Mouse (Mus musculus) liver, adult 2 months (tissue): ENCODE measurements around the gene Polr2b. TPM values are rescaled to one million over a fixed set of nuclear protein-coding genes. Genes with fewer than 3 reads are reported as not detected.
A peak's percentile ranks its signal among the peaks of the same experiment; 100 is the strongest.

ENCODE experiments used
- DNase-seq: peaks from one replicate; pipeline ENCODE4 v3.0.0-alpha.2; 2011; ENCODE audit warnings: low read depth, low spot score; ENCODE audit errors: extremely low read depth
- H3K27ac ChIP-seq: fragments of 200-500 bp; replicated peaks from 2 replicates; pipeline ENCODE4 v1.5.1; 2012; ENCODE audit warnings: low read depth, mild to moderate bottlenecking, control low read depth, inconsistent platforms, low read length; ENCODE audit not compliant: insufficient read depth
- H3K27me3 ChIP-seq: fragments of 200-500 bp; 2 replicates; pipeline ENCODE4 v1.6.1; 2012; ENCODE audit warnings: mild to moderate bottlenecking, moderate library complexity, low read length, inconsistent platforms; ENCODE audit not compliant: control insufficient read depth, insufficient read depth
- H3K36me3 ChIP-seq: fragments of 200-500 bp; 2 replicates; pipeline ENCODE4 v1.6.1; 2012; ENCODE audit warnings: low read length, inconsistent platforms; ENCODE audit not compliant: control insufficient read depth, insufficient read depth
- H3K4me1 ChIP-seq: fragments of 200-500 bp; 2 replicates; pipeline ENCODE4 v1.6.1; 2011; ENCODE audit warnings: low read length; ENCODE audit not compliant: control insufficient read depth, insufficient read depth
- H3K4me3 ChIP-seq: fragments of 200-500 bp; 2 replicates; pipeline ENCODE4 v1.5.1; 2011; ENCODE audit warnings: low read depth, mild to moderate bottlenecking, control low read depth, low read length, moderate library complexity; ENCODE audit not compliant: insufficient read depth
- H3K79me2 ChIP-seq: fragments of 200-500 bp; 2 replicates; pipeline ENCODE4 v1.6.1; 2012; ENCODE audit warnings: inconsistent platforms, mild to moderate bottlenecking, low read length, moderate library complexity; ENCODE audit not compliant: control insufficient read depth, insufficient read depth
- H3K9ac ChIP-seq: fragments of 200-500 bp; 2 replicates; pipeline ENCODE4 v1.6.1; 2012; ENCODE audit warnings: low read depth, mild to moderate bottlenecking, control low read depth, inconsistent platforms, low read length
- CTCF ChIP-seq: fragments of 200-500 bp; IDR thresholded peaks from 2 replicates; pipeline ENCODE4 v1.5.1; 2011; ENCODE audit warnings: low read depth, low read length, control low read depth
- POLR2A ChIP-seq: fragments of 200-500 bp; IDR thresholded peaks from 2 replicates; pipeline ENCODE4 v1.6.1; 2011; ENCODE audit warnings: low read length, control low read depth; ENCODE audit not compliant: insufficient read depth; ENCODE audit errors: extremely low read depth
- WGBS: fragments of 180-500 bp; shearing (Covaris S2); methylation state at CpG from one replicate; pipeline ENCODE4 v1.1.7; 2018; 5-methylcytosine and 5-hydroxymethylcytosine counted together
- polyA plus RNA-seq: library from polyadenylated mRNA; depleted of rRNA; stranded (reverse); fragments of >200 nt; gene quantifications from 2 replicates; pipeline ENCODE4 v1.2.3, GENCODE M21; 2012
- total RNA-seq: library from RNA; depleted of rRNA; stranded (reverse); fragments of >200 nt; gene quantifications from 2 replicates; pipeline ENCODE4 v1.2.3, GENCODE M21; 2014

The Polr2b gene
- total and polyA plus RNA-seq, 2 experiments, result 31.0 to 43.3 TPM

DNA sequence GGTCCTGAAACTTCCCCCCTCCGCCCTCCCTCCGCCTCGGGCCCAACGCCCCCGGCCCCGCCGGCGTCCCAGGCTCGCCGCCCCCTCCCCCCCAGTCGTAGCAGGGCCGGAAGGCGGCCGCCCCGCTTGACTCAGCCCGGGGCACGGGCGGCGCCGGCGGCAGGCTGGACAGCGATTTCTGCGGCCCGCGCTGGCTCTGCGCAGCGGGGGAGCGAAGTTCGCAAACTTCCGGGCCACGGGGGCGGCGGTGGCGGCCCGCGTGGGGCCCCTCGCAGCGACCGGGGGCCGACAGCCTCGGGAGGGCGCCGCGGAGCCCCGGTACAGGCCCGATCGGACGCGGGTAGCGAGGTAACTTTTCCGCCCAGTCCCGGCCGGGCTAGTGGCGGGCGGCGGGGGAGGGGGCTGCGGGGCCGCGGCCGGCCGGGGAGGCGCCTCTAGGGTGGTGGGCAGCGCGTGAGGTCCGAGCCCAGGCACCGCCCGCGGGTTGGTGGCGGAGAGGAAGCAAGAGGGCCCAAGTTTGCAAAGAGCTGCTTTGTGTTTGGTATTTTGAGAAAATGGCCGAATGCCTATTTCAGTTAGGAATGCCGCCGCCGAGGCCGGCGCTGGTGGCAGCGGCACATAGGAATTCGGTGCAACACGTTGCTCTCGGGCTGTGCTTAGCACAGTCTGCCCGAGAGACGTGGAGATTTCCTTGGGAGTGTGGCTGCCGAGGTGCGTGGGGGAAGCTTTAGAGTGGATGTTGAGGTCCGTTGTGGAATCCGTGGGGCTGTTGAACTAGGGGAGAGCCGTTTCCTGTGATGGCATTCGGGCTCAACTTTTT is 43.7 kb upstream of the Polr2b start:
- Histone ChIP-seq H3K4me3 (peak overlapping the region; percentile 79), H3K79me2 (peaks cover 25% of the 10 kb centered on the region), H3K27ac (peak overlapping the region; percentile 76), H3K4me1 (peaks cover 2% of the 10 kb centered on the region), H3K9ac (peak overlapping the region; percentile 90), H3K27me3 (no peaks in the 10 kb centered on the region), H3K36me3 (peaks cover 9% of the 10 kb centered on the region; the same call in 1 of the 2 replicates)
- TF ChIP-seq CTCF (no peak), POLR2A (no peak)
- peak; percentile 44 for DNase-seq
- under 1% methylated on average over 73 of the region's 87 CpGs for WGBS

DNA sequence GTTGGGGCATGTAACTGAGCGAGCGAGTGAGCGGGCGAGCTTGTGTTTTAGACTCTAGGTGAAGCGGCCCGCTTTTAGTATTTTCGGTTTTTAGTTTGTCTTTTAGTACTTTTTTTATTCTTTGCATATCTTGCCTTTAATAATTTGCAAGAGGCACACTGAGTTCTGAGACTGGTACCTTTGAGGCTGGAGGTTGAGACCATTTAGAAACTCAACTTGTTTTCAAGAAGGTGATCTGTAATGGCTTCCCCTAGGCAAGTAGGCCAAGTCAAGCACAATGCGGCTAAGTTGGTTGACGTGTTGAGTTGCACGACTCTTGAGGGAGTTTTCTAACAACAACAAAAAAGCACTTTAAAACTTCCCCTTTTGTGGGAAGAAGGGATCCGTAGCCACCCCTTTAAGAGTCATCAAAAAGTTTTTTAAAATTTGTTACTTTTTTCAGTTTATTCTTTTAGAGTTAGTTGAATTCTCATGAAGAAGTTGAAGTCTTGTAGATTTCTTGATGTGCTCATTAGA is 43.0 kb upstream of the Polr2b start:
- Histone ChIP-seq H3K79me2 (peaks cover 25% of the 10 kb centered on the region), H3K27ac (peak overlapping the region; percentile 56), H3K9ac (peak overlapping the region; percentile 90), H3K4me3 (peak overlapping the region; percentile 79), H3K4me1 (peaks cover 2% of the 10 kb centered on the region), H3K27me3 (no peaks in the 10 kb centered on the region), H3K36me3 (peaks cover 9% of the 10 kb centered on the region; the same call in 1 of the 2 replicates)
- peak; percentile 50 for DNase-seq
- TF ChIP-seq CTCF (no peak), POLR2A (no peak)
- WGBS, result 4% methylated on average over 11 of the region's 11 CpGs

DNA sequence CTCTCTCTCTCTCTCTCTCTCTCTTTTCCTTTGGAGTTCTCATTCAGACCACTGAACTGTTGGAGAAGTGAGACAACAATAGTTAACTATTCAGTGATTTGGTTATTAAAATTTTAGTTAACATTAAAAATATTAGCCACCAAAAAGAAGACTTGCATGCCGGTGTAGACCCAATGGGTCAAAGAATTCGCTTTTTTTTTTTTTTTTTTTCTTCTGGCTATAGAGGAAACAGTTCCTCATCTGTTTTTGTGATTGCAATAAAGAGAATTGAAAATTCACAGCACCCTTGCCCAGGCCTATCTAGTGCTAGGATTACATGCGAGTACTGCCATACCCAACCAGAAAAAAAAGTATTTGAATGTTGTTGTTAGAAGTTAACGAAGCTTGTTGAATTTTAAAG is 42.5 kb upstream of the Polr2b start:
- H3K27ac ChIP-seq, result no peak overlapping the region
- peaks cover 25% of the 10 kb centered on the region for H3K79me2 ChIP-seq
- DNase-seq, result no peak
- no peaks in the 10 kb centered on the region for H3K27me3 ChIP-seq
- peaks cover 2% of the 10 kb centered on the region for H3K4me1 ChIP-seq
- H3K36me3 ChIP-seq, result peaks cover 9% of the 10 kb centered on the region; the same call in 1 of the 2 replicates
- H3K9ac ChIP-seq, result no peak overlapping the region
- TF ChIP-seq POLR2A, result no peak
- no peak for TF ChIP-seq CTCF
- WGBS, result 79% methylated on average over 4 of the region's 4 CpGs
- no peak overlapping the region for H3K4me3 ChIP-seq

DNA sequence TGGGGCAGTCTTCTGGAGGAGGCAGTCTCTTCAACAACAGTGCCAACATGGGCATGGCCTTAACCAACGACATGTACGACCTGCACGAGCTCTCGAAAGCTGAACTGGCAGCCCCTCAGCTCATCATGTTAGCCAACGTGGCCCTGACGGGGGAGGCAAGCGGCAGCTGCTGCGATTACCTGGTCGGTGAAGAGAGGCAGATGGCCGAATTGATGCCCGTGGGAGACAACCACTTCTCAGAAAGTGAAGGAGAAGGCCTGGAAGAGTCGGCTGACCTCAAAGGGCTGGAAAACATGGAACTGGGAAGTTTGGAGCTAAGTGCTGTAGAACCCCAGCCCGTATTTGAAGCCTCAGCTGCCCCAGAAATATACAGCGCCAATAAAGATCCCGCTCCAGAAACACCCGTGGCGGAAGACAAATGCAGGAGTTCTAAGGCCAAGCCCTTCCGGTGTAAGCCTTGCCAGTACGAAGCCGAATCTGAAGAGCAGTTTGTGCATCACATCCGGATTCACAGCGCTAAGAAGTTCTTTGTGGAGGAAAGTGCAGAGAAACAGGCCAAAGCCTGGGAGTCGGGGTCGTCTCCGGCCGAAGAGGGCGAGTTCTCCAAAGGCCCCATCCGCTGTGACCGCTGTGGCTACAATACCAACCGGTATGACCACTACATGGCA is 41.9 kb upstream of the Polr2b start:
- peaks cover 27% of the 10 kb centered on the region for H3K79me2 ChIP-seq
- no peak overlapping the region for H3K27ac ChIP-seq
- no peaks in the 10 kb centered on the region for H3K27me3 ChIP-seq
- no peak overlapping the region for H3K9ac ChIP-seq
- TF ChIP-seq CTCF (no peak), POLR2A (no peak)
- peaks cover 9% of the 10 kb centered on the region; the same call in 1 of the 2 replicates for H3K36me3 ChIP-seq
- 97% methylated on average over 30 of the region's 30 CpGs for WGBS
- no peak for DNase-seq
- no peak overlapping the region for H3K4me3 ChIP-seq
- peaks cover 2% of the 10 kb centered on the region for H3K4me1 ChIP-seq

DNA sequence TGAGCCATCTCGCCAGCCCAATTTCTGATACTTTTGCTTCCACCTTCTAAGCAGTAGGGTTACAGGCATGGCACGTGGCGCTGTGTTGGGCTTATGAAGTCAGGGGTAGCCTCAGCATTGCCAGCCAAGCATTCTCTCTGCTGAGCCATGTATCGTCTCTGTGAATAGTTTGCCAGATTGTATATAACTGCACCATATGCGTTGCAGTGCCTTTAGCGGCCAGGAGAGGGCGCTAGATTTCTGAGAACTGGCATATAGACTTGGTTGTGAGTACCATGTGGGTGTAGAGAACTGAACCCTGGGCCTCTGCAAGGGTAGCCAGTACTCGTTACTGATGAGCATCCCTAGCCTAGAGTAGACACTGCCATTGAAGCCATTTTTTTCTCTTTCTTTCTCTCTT is 40.5 kb upstream of the Polr2b start:
- 85% methylated on average over 8 of the region's 8 CpGs for WGBS

More for the DNA sequence above, 40.5 kb upstream of the Polr2b start:
- Histone ChIP-seq H3K79me2 (peaks cover 34% of the 10 kb centered on the region), H3K9ac (no peak overlapping the region), H3K4me1 (peaks cover 2% of the 10 kb centered on the region), H3K4me3 (no peak overlapping the region), H3K36me3 (peaks cover 9% of the 10 kb centered on the region; the same call in 1 of the 2 replicates), H3K27ac (no peak overlapping the region), H3K27me3 (no peaks in the 10 kb centered on the region)
- DNase-seq, result no peak
- TF ChIP-seq CTCF, result peak; percentile 55; the same call in 1 of the 2 replicates
- no peak for TF ChIP-seq POLR2A
